Mouse (Mus musculus) testis, adult 2 months (tissue): ENCODE data around the gene Gm20388. TPM values are rescaled to one million over a fixed set of nuclear protein-coding genes. Genes with fewer than 3 reads are reported as not detected.

Source experiments
- H3K27ac ChIP-seq: fragments of 200-500 bp; 2 replicates; pipeline ENCODE4 v1.5.1; 2012; ENCODE audit warnings: low read depth, low read length; ENCODE audit not compliant: control insufficient read depth, insufficient read depth
- H3K27me3 ChIP-seq: fragments of 200-500 bp; 2 replicates; pipeline ENCODE4 v1.6.1; 2012; ENCODE audit warnings: mild to moderate bottlenecking, low read length, moderate library complexity; ENCODE audit not compliant: control insufficient read depth, insufficient read depth
- H3K36me3 ChIP-seq: fragments of 200-500 bp; 2 replicates; pipeline ENCODE4 v1.6.1; 2012; ENCODE audit warnings: mild to moderate bottlenecking, low read length; ENCODE audit not compliant: control insufficient read depth, insufficient read depth
- H3K4me1 ChIP-seq: fragments of 200-500 bp; 2 replicates; pipeline ENCODE4 v1.6.1; 2012; ENCODE audit warnings: low read length; ENCODE audit not compliant: control insufficient read depth, insufficient read depth
- H3K4me3 ChIP-seq: fragments of 200-500 bp; 2 replicates; pipeline ENCODE4 v1.5.1; 2012; ENCODE audit warnings: low read depth, mild to moderate bottlenecking, low read length, moderate library complexity, mixed read lengths; ENCODE audit not compliant: control insufficient read depth
- CTCF ChIP-seq: fragments of 200-500 bp; IDR thresholded peaks from 2 replicates; pipeline ENCODE4 v1.5.1; 2012; ENCODE audit warnings: low read depth, mild to moderate bottlenecking, inconsistent platforms, low read length, moderate library complexity; ENCODE audit not compliant: control insufficient read depth, insufficient read depth, insufficient replicate concordance
- POLR2A ChIP-seq: fragments of 200-500 bp; IDR thresholded peaks from 2 replicates; pipeline ENCODE4 v1.6.1; 2012; ENCODE audit warnings: low read depth, mild to moderate bottlenecking, inconsistent platforms, low read length, moderate library complexity; ENCODE audit not compliant: control insufficient read depth
- polyA plus RNA-seq: library from polyadenylated mRNA; depleted of rRNA; stranded (reverse); fragments of >200 nt; gene quantifications from 2 replicates; pipeline ENCODE4 v1.2.3, GENCODE M21; 2012

The Gm20388 gene
- polyA plus RNA-seq, 1 experiment: 5.6 TPM

DNA sequence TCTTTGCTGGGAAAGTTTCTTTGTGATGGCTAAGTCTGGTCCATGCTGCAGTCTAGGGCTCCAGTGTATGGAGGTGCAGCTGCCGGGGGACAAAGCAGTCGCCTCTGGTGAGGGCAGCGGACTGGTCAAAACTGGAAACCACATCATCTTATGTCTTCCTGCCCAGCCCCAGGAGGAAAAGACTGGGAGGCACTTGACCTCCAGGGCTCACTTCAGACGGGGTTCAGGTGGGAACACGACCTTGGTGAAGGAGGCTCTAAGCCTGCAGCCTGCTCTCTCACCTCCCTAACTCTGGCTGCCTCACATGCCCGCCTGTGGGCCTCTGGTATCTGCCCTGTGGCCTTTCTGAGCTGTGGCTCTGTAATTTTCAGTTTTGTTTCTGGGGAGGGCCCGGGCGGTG is 623.4 kb downstream of the Gm20388 start:
- H3K4me3 ChIP-seq: no peak overlapping the region
- H3K36me3 ChIP-seq: no peaks in the 10 kb centered on the region
- peaks cover 52% of the 10 kb centered on the region for H3K4me1 ChIP-seq
- TF ChIP-seq CTCF: no peak
- no peak for TF ChIP-seq POLR2A
- no peak overlapping the region for H3K27ac ChIP-seq
- H3K27me3 ChIP-seq: no peaks in the 10 kb centered on the region

DNA sequence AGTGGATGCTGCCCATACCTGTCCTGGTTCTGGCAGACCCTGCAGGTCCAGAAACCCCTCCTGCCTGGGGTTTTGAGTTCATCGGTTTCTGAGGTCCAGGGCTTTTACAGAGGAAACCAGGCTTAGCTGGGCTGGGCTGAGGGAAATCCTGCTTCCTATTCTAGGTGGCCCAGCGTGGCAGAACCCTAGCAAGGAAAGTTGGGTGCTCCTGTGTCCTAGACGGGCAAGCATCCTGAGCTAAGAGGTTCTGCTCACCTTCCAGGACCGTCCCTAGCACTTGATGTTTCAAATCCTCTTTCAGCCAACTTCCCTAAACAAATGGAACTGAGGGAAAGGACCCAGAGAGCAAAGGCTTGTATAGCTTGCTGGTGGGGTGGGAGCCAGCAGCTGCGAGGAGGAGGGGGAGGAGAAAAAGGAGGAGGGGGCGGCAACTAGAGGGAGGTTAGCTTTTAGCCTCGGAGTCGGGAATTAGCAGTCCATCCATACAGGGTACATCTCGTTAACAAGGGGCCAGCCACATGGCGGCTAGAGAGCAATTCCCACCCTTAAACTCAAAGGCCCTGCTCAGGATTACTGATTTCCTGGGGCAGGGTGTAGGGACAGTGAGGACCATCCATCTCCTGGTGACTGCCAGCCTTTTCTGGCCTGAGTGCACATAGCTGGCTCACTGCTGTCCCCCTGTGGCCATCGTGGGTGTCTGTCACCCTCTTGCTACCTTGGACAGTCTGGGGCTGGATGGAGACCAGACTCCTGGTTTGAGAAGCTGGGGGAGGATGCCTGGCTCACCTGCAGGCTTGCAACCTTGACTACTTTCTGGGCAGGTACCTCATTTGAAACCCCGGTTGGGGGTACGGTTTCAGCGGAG is 624.1 kb downstream of the Gm20388 start:
- no peaks in the 10 kb centered on the region for H3K36me3 ChIP-seq
- H3K4me1 ChIP-seq: peaks cover 59% of the 10 kb centered on the region
- H3K27ac ChIP-seq: no peak overlapping the region
- TF ChIP-seq CTCF: peak; percentile 90; the same call in 1 of the 2 replicates
- no peak for TF ChIP-seq POLR2A
- H3K27me3 ChIP-seq: no peaks in the 10 kb centered on the region
- no peak overlapping the region for H3K4me3 ChIP-seq

DNA sequence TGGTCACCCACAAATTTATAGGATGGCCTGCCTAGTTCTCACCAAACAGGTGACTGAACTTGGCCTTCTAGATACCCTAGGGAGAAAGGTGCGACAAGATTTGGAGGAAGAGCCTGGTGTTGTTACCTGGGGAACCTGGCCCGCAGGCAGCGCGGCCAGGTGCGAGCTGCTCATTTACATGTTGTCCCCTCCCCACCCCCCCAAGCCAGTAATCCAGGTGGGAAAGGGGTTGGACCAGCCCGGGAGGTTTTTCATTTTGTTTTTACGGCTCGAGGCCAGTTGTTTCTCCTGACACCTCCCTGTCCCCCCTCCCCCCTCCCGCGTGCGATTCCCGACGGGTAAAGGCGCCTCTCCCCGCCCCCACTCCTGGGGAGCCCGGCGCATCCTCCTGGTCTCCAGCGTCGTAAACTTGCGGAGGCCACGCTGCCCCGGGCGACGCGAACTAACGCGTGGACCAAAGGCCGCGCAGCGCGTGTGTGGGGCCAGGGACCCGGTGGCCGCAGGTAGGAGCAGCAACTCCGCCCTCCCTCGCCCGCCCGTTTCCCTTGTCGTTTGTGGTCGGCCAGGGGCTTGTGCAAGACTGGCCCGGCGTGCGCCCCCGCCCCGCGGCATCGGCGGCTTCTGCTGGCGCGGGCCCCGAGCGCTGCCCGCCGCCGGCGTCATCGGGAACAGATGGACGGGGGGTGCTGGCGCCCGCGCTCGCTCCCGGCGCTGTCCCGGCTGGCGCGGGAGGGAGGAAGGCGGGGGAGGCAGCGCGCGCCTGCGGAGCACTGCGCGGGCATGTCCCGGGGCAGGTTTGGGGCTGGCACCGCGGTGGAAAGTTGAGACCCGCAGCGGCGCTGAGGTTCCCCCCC is 625.0 kb downstream of the Gm20388 start:
- TF ChIP-seq CTCF (no peak), POLR2A (no peak)
- H3K27me3 ChIP-seq: no peaks in the 10 kb centered on the region

DNA sequence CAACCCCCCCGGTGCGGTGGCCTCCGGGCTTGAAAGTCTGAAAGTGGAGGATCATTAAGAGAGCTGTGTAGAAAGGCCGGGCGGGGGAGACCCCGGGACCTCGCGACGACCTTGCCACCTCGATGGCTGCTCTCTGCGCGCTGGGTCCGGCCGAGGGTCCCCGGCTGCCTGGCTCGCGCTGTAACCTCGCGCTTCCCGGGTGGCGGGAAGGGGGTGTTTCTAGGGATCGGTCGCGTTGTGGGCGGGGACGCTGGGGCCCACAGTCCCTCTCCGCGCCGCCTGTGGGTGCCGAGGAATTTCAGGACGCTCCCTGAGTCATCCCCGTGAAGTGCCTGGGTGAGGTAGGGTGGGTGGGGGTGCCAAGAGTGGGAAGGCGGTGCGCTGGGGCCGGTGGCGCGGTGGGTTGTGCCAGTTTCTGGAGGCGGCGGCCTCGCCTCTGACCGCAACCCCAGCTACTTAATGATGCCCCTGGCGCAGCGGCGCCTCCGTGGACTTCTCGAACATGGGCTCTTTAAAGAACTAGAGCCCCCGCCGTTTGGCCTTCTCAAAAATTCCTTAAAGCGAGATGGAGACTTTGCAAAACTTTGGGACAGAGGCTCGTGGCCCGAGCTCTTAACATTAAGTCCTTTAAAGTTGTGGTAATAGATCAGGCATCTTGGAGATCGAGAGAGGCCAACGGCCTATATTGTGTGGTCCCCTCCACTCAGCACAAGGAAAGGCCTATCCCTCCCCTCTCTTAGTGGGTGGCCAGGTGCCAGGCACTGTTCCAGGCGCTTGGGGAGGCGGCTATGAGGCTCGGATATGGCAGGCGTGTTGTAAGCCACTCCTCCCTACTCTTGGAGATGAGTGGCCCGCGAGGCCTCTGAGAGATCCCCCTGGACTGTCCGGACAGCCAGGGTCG is 625.9 kb downstream of the Gm20388 start:
- H3K4me3 ChIP-seq: peak overlapping the region; percentile 83
- peak overlapping the region; percentile 84 for H3K27ac ChIP-seq
- H3K27me3 ChIP-seq: no peaks in the 10 kb centered on the region
- H3K36me3 ChIP-seq: no peaks in the 10 kb centered on the region
- TF ChIP-seq POLR2A (0 out of 2 replicates have a peak, but pooled peaks have one; percentile 21), CTCF (no peak)
- H3K4me1 ChIP-seq: peaks cover 65% of the 10 kb centered on the region

More for the DNA sequence above, 625.0 kb downstream of the Gm20388 start:
- no peaks in the 10 kb centered on the region for H3K36me3 ChIP-seq
- H3K4me1 ChIP-seq: peaks cover 65% of the 10 kb centered on the region
- H3K27ac ChIP-seq: no peak overlapping the region
- H3K4me3 ChIP-seq: peak overlapping the region; percentile 83

DNA sequence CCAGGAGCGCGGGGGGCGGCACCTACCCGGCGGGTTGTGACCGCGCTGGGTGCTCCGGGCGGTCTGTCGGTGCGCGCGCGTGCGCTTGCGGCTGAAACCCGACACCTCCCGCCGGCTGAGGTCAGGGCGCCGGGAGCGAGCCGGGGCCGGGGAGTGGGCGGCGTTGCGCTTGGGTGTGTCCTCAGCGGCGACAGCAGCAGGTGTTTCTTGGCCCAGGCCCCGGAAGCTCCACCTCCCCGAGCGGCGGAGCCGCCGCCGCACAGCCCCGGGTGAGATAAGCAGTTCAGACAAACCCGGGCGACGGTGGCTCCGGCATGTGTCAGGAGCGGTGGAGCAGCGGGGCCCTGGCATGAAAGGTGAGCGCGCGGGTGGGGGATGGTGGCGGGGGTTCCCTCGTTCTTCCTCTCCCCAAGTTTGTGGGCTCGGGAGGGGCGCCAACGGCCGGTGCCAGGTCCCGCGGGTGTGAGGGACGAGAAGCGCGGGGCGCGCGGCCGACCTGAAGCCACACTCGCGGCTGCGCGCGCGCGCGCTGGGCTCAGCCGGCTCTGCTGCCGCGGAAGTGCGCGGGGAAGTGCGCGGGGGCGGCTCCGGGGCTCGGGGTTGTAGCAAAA is 626.7 kb downstream of the Gm20388 start:
- Histone ChIP-seq H3K4me1 (peaks cover 62% of the 10 kb centered on the region), H3K4me3 (peak overlapping the region; percentile 83), H3K27ac (peak overlapping the region; percentile 84), H3K27me3 (no peaks in the 10 kb centered on the region), H3K36me3 (no peaks in the 10 kb centered on the region)
- no peak for TF ChIP-seq CTCF
- no peak for TF ChIP-seq POLR2A

DNA sequence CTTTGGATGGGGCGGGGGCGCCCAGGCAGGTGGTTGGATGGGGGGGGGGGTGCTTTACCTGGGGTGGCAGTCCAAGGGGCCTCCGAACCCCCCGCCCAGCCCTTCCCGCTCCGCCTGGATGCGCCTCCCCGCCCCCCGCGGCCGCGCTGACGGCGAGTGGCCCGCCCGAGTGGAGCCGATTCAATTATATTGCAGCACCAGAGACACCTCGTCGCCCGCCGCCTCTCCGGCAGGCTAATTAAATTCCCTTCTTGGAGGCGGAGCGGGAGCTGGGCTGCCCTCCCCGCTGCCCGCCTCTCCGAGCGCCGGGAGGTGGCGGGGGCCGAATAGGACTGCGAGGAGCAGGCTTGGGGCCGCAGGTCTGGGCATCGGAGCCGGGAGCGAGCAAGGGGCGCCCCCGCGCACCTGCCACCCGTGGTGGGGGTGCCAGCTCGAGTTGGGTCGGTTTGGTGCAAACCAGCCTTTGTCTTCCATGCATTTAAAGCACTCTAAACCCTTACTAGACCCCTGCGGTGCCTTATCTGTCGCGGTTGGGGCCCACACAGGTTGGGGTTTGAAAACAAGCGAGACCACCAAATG is 627.3 kb downstream of the Gm20388 start:
- Histone ChIP-seq H3K27ac (no peak overlapping the region), H3K4me3 (peak overlapping the region; percentile 59), H3K27me3 (no peaks in the 10 kb centered on the region), H3K4me1 (peaks cover 62% of the 10 kb centered on the region), H3K36me3 (no peaks in the 10 kb centered on the region)
- TF ChIP-seq CTCF (no peak), POLR2A (no peak)
